Mouse (Mus musculus) small intestine, adult 2 months (tissue): ENCODE measurements around the gene Fuca1. TPM values are rescaled to one million over a fixed set of nuclear protein-coding genes. Genes with fewer than 3 reads are reported as not detected.
A peak's percentile ranks its signal among the peaks of the same experiment; 100 is the strongest.

Experiments used
- H3K27ac ChIP-seq: fragments of 200-500 bp; 2 replicates; pipeline ENCODE4 v1.5.1; 2012; ENCODE audit warnings: low read depth, low read length, control low read depth, inconsistent platforms; ENCODE audit not compliant: insufficient read depth
- H3K27me3 ChIP-seq: fragments of 200-500 bp; 2 replicates; pipeline ENCODE4 v1.6.1; 2012; ENCODE audit warnings: mild to moderate bottlenecking, moderate library complexity, low read length, inconsistent platforms; ENCODE audit not compliant: control insufficient read depth, insufficient read depth
- H3K36me3 ChIP-seq: fragments of 200-500 bp; 2 replicates; pipeline ENCODE4 v1.6.1; 2012; ENCODE audit warnings: mild to moderate bottlenecking, low read length, control low read depth, inconsistent platforms; ENCODE audit not compliant: control insufficient read depth, insufficient read depth
- H3K4me1 ChIP-seq: fragments of 200-500 bp; 2 replicates; pipeline ENCODE4 v1.6.1; 2012; ENCODE audit warnings: low read length, inconsistent platforms, mixed read lengths; ENCODE audit not compliant: control insufficient read depth, insufficient read depth, insufficient read length
- H3K4me3 ChIP-seq: fragments of 200-500 bp; 2 replicates; pipeline ENCODE4 v1.5.1; 2012; ENCODE audit warnings: low read depth, mild to moderate bottlenecking, control low read depth, inconsistent platforms, low read length, moderate library complexity
- CTCF ChIP-seq: fragments of 200-500 bp; IDR thresholded peaks from 2 replicates; pipeline ENCODE4 v1.5.1; 2012; ENCODE audit warnings: low read depth, mild to moderate bottlenecking, control low read depth, inconsistent platforms, low read length, moderate library complexity, mixed read lengths; ENCODE audit not compliant: insufficient replicate concordance, insufficient read length; ENCODE audit errors: extremely low read depth
- POLR2A ChIP-seq: fragments of 200-500 bp; IDR thresholded peaks from 2 replicates; pipeline ENCODE4 v1.6.1; 2012; ENCODE audit warnings: low read depth, mild to moderate bottlenecking, control low read depth, inconsistent platforms, low read length, moderate library complexity
- WGBS: fragments of 180-500 bp; shearing (Covaris S2); methylation state at CpG from one replicate; pipeline ENCODE4 v1.1.7; 2018; 5-methylcytosine and 5-hydroxymethylcytosine counted together
- polyA plus RNA-seq: library from polyadenylated mRNA; depleted of rRNA; stranded (reverse); fragments of >200 nt; gene quantifications from 2 replicates; pipeline ENCODE4 v1.2.3, GENCODE M21; 2012

The Fuca1 gene
- polyA plus RNA-seq, 1 experiment: 108 TPM

DNA sequence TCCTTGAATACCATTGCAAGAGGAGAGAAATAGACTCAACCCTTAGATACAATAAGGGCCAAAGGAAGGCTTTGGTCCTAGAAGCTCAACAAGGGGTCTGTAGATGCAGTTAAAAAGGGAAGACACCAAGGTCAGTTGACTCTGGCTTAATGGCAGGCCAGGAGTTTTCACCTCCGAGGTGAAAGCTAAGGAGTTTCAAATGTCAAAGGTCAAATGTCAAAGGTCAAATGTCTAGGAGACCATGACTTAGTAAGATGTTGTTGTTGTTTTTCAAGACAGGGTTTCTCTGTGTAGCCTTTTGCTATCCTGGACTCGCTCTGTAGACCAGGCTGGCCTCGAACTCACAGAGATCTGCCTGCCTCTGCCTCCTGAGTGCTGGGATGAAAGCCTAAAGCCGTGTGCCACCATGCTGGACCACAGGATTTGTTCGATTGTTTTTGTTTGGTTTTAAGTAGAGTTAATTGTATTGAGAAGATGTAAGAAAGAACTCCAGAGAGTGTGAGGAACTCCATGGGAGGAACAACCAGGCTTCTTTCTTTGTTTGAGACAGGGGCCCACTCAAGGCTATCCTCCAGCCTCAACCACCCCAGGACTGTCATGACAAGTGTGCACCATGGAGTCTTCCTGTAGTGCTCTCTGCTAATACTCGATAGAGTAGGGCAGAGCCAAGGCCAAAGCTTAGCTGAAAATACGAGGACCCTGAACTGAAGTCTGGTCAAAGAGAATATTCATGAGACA is 31.2 kb upstream of the Fuca1 start:
- H3K4me3 ChIP-seq: no peak overlapping the region
- H3K36me3 ChIP-seq: no peaks in the 10 kb centered on the region
- TF ChIP-seq POLR2A (no peak), CTCF (no peak)
- no peaks in the 10 kb centered on the region; the same call in 1 of the 2 replicates for H3K4me1 ChIP-seq
- H3K27me3 ChIP-seq: no peaks in the 10 kb centered on the region
- H3K27ac ChIP-seq: no peak overlapping the region
- 78% methylated on average over 7 of the region's 7 CpGs for WGBS

- 1% methylated on average over 4 of the region's 4 CpGs for WGBS
- H3K4me3 ChIP-seq: no peak overlapping the region
- no peak overlapping the region for H3K27ac ChIP-seq
- no peaks in the 10 kb centered on the region for H3K36me3 ChIP-seq
- no peaks in the 10 kb centered on the region; the same call in 1 of the 2 replicates for H3K4me1 ChIP-seq
- TF ChIP-seq CTCF: peak; percentile 85; the same call in 1 of the 2 replicates
- TF ChIP-seq POLR2A: no peak
- no peaks in the 10 kb centered on the region for H3K27me3 ChIP-seq
These were observed 30.7 kb upstream of the Fuca1 start for GRCm38 (mm10) chr4:135889884-135890283.

GRCm38 (mm10) chr4:135891539-135891938 is 29.0 kb upstream of the Fuca1 start:
- Histone ChIP-seq H3K36me3 (no peaks in the 10 kb centered on the region), H3K4me3 (no peak overlapping the region), H3K27ac (no peak overlapping the region), H3K27me3 (no peaks in the 10 kb centered on the region), H3K4me1 (no peaks in the 10 kb centered on the region; the same call in 1 of the 2 replicates)
- TF ChIP-seq POLR2A (no peak), CTCF (no peak)
- WGBS: 76% methylated on average over 2 of the region's 2 CpGs

GRCm38 (mm10) chr4:135892884-135893283 is 27.7 kb upstream of the Fuca1 start:
- Histone ChIP-seq H3K27me3 (no peaks in the 10 kb centered on the region), H3K4me3 (no peak overlapping the region), H3K27ac (no peak overlapping the region), H3K36me3 (no peaks in the 10 kb centered on the region), H3K4me1 (no peaks in the 10 kb centered on the region; the same call in 1 of the 2 replicates)
- whole genome bisulfite sequencing: 73% methylated on average over 4 of the region's 4 CpGs
- TF ChIP-seq CTCF (no peak), POLR2A (no peak)

DNA sequence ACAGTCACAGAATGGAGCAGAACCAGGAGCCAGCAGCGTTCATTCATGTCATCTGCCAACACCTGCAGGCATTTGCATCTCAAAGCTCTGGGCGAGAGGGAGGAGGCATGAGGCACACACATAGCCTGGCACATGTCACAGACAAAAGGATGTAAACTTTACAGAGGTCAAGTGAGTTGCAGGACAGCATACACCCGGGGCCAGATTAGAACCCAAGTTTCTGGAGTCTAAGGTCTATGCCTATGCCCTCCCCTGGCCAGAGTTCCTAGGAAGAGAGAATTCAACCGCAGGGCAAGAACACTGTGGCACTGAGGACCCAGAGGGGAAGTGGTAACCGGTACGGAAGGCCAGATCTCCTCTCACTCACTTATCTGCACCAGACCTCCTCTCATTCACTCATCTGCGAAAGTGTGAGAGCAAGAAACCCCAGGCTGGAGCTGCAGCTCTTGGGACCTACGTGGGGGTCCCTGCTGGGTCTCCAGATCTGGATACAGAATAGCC is 25.4 kb upstream of the Fuca1 start, which contains the start of gene Cnr2:
Gene Cnr2, plus strand, starts transcription at position 324 of the 501 bp plus-strand sequence.
- Histone ChIP-seq H3K4me3 (peak within 1 kb of the TSS; percentile 42), H3K27ac (no peak within 1 kb of the TSS), H3K4me1 (peaks cover 3% of the 10 kb centered on the region; the same call in 1 of the 2 replicates), H3K36me3 (no peaks in the 10 kb centered on the region), H3K27me3 (no peaks in the 10 kb centered on the region)
- 68% methylated on average over 8 of the region's 8 CpGs for WGBS
- TF ChIP-seq CTCF: no peak

DNA sequence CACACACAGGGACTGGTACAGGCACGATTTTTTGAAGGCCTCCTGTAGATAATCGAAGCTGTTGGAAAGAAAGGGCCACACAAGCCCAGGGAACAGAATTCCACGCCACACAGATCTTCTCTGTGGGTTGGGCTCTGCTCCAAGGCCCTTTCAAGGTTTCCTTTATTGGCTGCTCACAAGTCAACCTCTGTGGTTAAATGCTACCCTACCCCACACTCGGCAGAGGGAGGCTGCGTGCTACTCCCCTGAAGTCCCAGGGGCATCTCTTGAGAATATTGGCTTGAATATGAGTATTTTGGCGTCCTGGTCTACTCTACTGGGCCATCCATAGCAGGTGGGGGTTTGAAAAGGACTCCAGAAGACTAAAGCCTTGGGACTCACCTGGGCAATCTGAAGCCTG is 24.4 kb upstream of the Fuca1 start:
- no peaks in the 10 kb centered on the region for H3K27me3 ChIP-seq
- no peak overlapping the region for H3K27ac ChIP-seq
- H3K4me3 ChIP-seq: peak overlapping the region; percentile 37
- peaks cover 3% of the 10 kb centered on the region; the same call in 1 of the 2 replicates for H3K4me1 ChIP-seq
- 77% methylated on average over 6 of the region's 6 CpGs for WGBS
- TF ChIP-seq CTCF: no peak
- no peak for TF ChIP-seq POLR2A
- H3K36me3 ChIP-seq: no peaks in the 10 kb centered on the region

GRCm38 (mm10) chr4:135898380-135899049 is 22.0 kb upstream of the Fuca1 start:
- Histone ChIP-seq H3K27me3 (no peaks in the 10 kb centered on the region), H3K27ac (peak overlapping the region; percentile 51), H3K4me3 (no peak overlapping the region), H3K36me3 (no peaks in the 10 kb centered on the region), H3K4me1 (peaks cover 3% of the 10 kb centered on the region; the same call in 1 of the 2 replicates)
- 28% methylated on average over 9 of the region's 9 CpGs for WGBS
- peak; percentile 34; the same call in 1 of the 2 replicates for TF ChIP-seq POLR2A
- no peak for TF ChIP-seq CTCF
